Mouse (Mus musculus) monocyte, adult 2 months (primary cell): ENCODE data around the gene Pitpnc1.

Experiments
- DNase-seq, 2 experiments: peaks; one replicate each; pipeline ENCODE4 v3.0.0; 2022; ENCODE audit warnings: low spot score in 2 of 2, low read depth in 1 of 2

Pitpnc1 gene

DNA sequence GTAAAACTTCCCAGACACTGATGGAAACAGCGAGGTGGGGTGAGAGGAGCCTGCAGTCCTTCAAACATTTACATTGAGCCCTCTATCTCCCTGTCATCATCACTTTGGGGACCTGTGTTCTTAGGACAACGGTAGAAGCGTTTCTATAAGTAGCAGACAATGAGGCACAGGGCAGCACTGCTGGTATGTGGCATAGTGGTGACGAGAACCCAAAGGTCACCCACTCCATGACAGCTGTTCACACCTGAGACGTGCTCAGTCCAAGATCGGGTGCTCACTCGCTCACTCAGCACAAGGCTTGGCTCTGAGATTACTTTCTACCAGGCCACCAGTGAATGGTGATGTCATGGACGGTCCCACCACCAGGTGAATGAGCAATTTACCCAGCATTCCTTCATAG lies 286.7 kb downstream of the Pitpnc1 start:
- DNase-seq = no peak

GRCm38 (mm10) chr11:107161215-107161614 lies 309.3 kb downstream of the Pitpnc1 start:
- no peak for DNase-seq

GRCm38 (mm10) chr11:107159034-107159433 lies 311.5 kb downstream of the Pitpnc1 start:
- no peak for DNase-seq
